Mouse (Mus musculus): Measurements from ENCODE around the gene Kmt2a. TPM values are rescaled to one million over a fixed set of nuclear protein-coding genes. Genes with fewer than 3 reads are reported as not detected.

The Kmt2a gene
- polyA plus RNA-seq, 1 experiment = 4.5 TPM

- Histone ChIP-seq H3K79me2 (ENCODE audit: control insufficient read depth, insufficient read depth) (peaks cover 88% of the 10 kb centered on the region), H3ac (ENCODE audit: control insufficient read depth, insufficient read length) (no peak overlapping the region), H3K27me3 (ENCODE audit: control insufficient read depth, insufficient read depth, insufficient read length) (no peaks in the 10 kb centered on the region), H3K4me3 (no peak overlapping the region), H3K4me2 (ENCODE audit: low read depth) (no peak overlapping the region), H3K36me3 (ENCODE audit: control insufficient read depth, insufficient read depth) (peaks cover 32% of the 10 kb centered on the region)
- TF ChIP-seq CEBPB (IDR thresholded peaks at IDR 0.05; ENCODE audit: insufficient read depth, poor library complexity, severe bottlenecking) = no peak
- no peak for TF ChIP-seq POLR2AphosphoS2 (IDR thresholded peaks at IDR 0.05; ENCODE audit: insufficient read length, low read depth)
- TF ChIP-seq POLR2A (IDR thresholded peaks at IDR 0.05; ENCODE audit: insufficient read length, low read depth) = no peak
- no peak for TF ChIP-seq USF1 (IDR thresholded peaks at IDR 0.05; ENCODE audit: low read depth)
- no peak for TF ChIP-seq MAX (IDR thresholded peaks at IDR 0.05; ENCODE audit: low read depth)
- no peak for TF ChIP-seq TCF3 (IDR thresholded peaks at IDR 0.05; ENCODE audit: insufficient read length, low read depth)
- TF ChIP-seq MYOG (IDR thresholded peaks at IDR 0.05; ENCODE audit: control insufficient read depth in 1 of 3, insufficient read depth in 1 of 3, insufficient read length in 2 of 3, low read depth in 2 of 3) = no peak
- no peak for TF ChIP-seq SRF (IDR thresholded peaks at IDR 0.05; ENCODE audit: control insufficient read depth, insufficient read length, low read depth)
- no peak for TF ChIP-seq TCF12 (IDR thresholded peaks at IDR 0.05; ENCODE audit: insufficient read depth, poor library complexity, severe bottlenecking)
- no peak for TF ChIP-seq E2F4 (IDR thresholded peaks at IDR 0.05; ENCODE audit: insufficient read depth)
- no peak for TF ChIP-seq REST (IDR thresholded peaks at IDR 0.05; ENCODE audit: insufficient read depth, insufficient read length)
- TF ChIP-seq MYOD1 (IDR thresholded peaks at IDR 0.05; ENCODE audit: control insufficient read depth in 1 of 3, insufficient read length in 2 of 3, low read depth in 2 of 3) = no peak
These were observed 120.2 kb downstream of the Kmt2a start for GRCm38 (mm10) chr9:44760873-44761272.

Other genes with a start within 250 kb of the Kmt2a start
- 0.02 TPM for gene Treh, start 208.1 kb downstream of the Kmt2a start, polyA plus RNA-seq (2012; fragmentation: generic; extraction: Trizol)
- 62.2 TPM for gene Phldb1, start 146.1 kb downstream of the Kmt2a start, polyA plus RNA-seq (2012; fragmentation: generic; extraction: Trizol)
- 40.6 TPM for gene Arcn1, start 113.5 kb downstream of the Kmt2a start, polyA plus RNA-seq (2012; fragmentation: generic; extraction: Trizol)
- 74.9 TPM for gene Ift46, start 113.4 kb downstream of the Kmt2a start, polyA plus RNA-seq (2012; fragmentation: generic; extraction: Trizol)
- 1.2 TPM for gene Tmem25, start 82.0 kb downstream of the Kmt2a start, polyA plus RNA-seq (2012; fragmentation: generic; extraction: Trizol)
- gene Ttc36, start 78.2 kb downstream of the Kmt2a start, polyA plus RNA-seq (2012; fragmentation: generic; extraction: Trizol) = 0.12 TPM
- 773 TPM for gene Atp5l, start 39.4 kb upstream of the Kmt2a start, polyA plus RNA-seq (2012; fragmentation: generic; extraction: Trizol)
- 13.3 TPM for gene Ube4a, start 84.3 kb upstream of the Kmt2a start, polyA plus RNA-seq (2012; fragmentation: generic; extraction: Trizol)
- gene Cd3g, start 99.1 kb upstream of the Kmt2a start, polyA plus RNA-seq (2012; fragmentation: generic; extraction: Trizol) = 0.06 TPM
- not detected for gene Cd3d, start 100.5 kb upstream of the Kmt2a start, polyA plus RNA-seq (2012; fragmentation: generic; extraction: Trizol)
- not detected for gene Cd3e, start 128.3 kb upstream of the Kmt2a start, polyA plus RNA-seq (2012; fragmentation: generic; extraction: Trizol)
- not detected for gene Mpzl2, start 158.5 kb upstream of the Kmt2a start, polyA plus RNA-seq (2012; fragmentation: generic; extraction: Trizol)
- 0.47 TPM for gene Mpzl3, start 173.9 kb upstream of the Kmt2a start, polyA plus RNA-seq (2012; fragmentation: generic; extraction: Trizol)
- gene Jaml, start 197.9 kb upstream of the Kmt2a start, polyA plus RNA-seq (2012; fragmentation: generic; extraction: Trizol) = not detected
- not detected for gene Scn2b, start 236.5 kb upstream of the Kmt2a start, polyA plus RNA-seq (2012; fragmentation: generic; extraction: Trizol)